Comparison of ENCODE assay signal across 9 mouse cellular contexts in the genomic region with DNA sequence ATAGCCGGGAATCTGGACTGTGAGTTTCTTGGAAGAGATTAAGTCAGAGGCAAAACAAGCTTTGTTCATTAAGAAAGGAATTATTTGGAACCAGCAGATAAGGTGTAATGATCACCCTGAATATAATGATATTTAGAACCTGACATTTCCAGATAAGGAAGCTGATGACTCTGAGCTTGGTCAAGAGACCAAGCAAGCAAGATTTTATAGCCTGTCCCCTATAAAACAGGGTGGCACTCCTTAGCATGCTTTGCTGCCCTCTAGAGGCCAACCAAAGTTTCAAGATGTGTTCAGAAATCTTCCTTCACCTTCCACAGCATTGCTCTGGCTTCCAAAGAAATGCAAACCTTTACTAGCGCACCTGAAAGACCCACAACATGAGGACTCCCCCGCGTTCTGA. TPM values are rescaled to one million over a fixed set of nuclear protein-coding genes. Genes with fewer than 3 reads are reported as not detected.
DNase-seq lines count a peak whose midpoint lies in the region; ATAC-seq and TF ChIP-seq lines count a peak whose summit lies in the region.
"Had no signal": no experiment of that assay in that cellular context is flagged by ENCODE, and none has a peak within 500 bp of the region (broad histone marks: within the 10 kb centered on the region; RNA-seq: fewer than 3 reads in every experiment).

No protein-coding gene starts in this region.

- H3K36me3 ChIP-seq in forebrain, postnatal 0 days (ENCODE audit: insufficient read depth) = no peaks in the 10 kb centered on the region
- H3K36me3 ChIP-seq in kidney, postnatal 0 days (ENCODE audit: insufficient read depth, low read length) = no peaks in the 10 kb centered on the region
- no peaks in the 10 kb centered on the region for H3K36me3 ChIP-seq in limb, embryonic 11.5 days (ENCODE audit: control insufficient read depth, insufficient read depth, low read length)
- H3K36me3 ChIP-seq in thymus, adult 2 months (ENCODE audit: control insufficient read depth, insufficient read depth, low read length) = no peaks in the 10 kb centered on the region
- H3K36me3 ChIP-seq: embryonic facial prominence, embryonic 15.5 days had no signal

- H3K27ac ChIP-seq in forebrain, postnatal 0 days (ENCODE audit: low read depth, low read length) = no peak overlapping the region
- no peak overlapping the region for H3K27ac ChIP-seq in kidney, postnatal 0 days
- H3K27ac ChIP-seq in limb, embryonic 11.5 days (replicated peaks; ENCODE audit: low read depth, low read length) = no peak overlapping the region
- H3K27ac ChIP-seq in thymus, adult 2 months (ENCODE audit: control insufficient read depth, insufficient read depth, low read length) = no peak overlapping the region
- H3K27ac ChIP-seq: embryonic facial prominence, embryonic 15.5 days had no signal

- no peak overlapping the region for H3K4me3 ChIP-seq in forebrain, postnatal 0 days (ENCODE audit: low read depth, low read length)
- no peak overlapping the region for H3K4me3 ChIP-seq in kidney, postnatal 0 days (replicated peaks; ENCODE audit: low read depth, low read length)
- no peak overlapping the region for H3K4me3 ChIP-seq in limb, embryonic 11.5 days (ENCODE audit: low read depth, low read length)
- H3K4me3 ChIP-seq in thymus, adult 2 months (ENCODE audit: control insufficient read depth, insufficient read depth, low read length) = no peak overlapping the region
- H3K4me3 ChIP-seq: embryonic facial prominence, embryonic 15.5 days had no signal

- WGBS in forebrain, postnatal 0 days = 67% methylated on average over 4 of the region's 4 CpGs
- WGBS in kidney, postnatal 0 days = 58% methylated on average over 4 of the region's 4 CpGs
- WGBS in limb, embryonic 11.5 days = 63% methylated on average over 4 of the region's 4 CpGs
- 64% methylated on average over 4 of the region's 4 CpGs for WGBS in thymus, adult 2 months

- no peaks in the 10 kb centered on the region for H3K4me1 ChIP-seq in forebrain, postnatal 0 days (ENCODE audit: insufficient read depth)
- no peaks in the 10 kb centered on the region for H3K4me1 ChIP-seq in kidney, postnatal 0 days (replicated peaks; ENCODE audit: insufficient read depth, low read length)
- no peaks in the 10 kb centered on the region for H3K4me1 ChIP-seq in limb, embryonic 11.5 days (ENCODE audit: control insufficient read depth, insufficient read depth, low read length)
- H3K4me1 ChIP-seq in thymus, adult 2 months (replicated peaks; ENCODE audit: control insufficient read depth, insufficient read depth, low read length) = peaks cover 1% of the 10 kb centered on the region; the same call in 1 of the 2 replicates
- H3K4me1 ChIP-seq: embryonic facial prominence, embryonic 15.5 days had no signal

- H3K9me3 ChIP-seq in forebrain, postnatal 0 days (ENCODE audit: low read length) = no peaks in the 10 kb centered on the region
- no peaks in the 10 kb centered on the region for H3K9me3 ChIP-seq in kidney, postnatal 0 days (replicated peaks; ENCODE audit: low read length)
- no peaks in the 10 kb centered on the region for H3K9me3 ChIP-seq in limb, embryonic 11.5 days (ENCODE audit: control insufficient read depth, low read length)
- H3K9me3 ChIP-seq: embryonic facial prominence, embryonic 15.5 days had no signal

- ATAC-seq in forebrain, postnatal 0 days = peak; percentile 48; the same call in 1 of the 2 replicates
- no peak for ATAC-seq in kidney, postnatal 0 days (replicated peaks; ENCODE audit: low FRiP score, low read depth)
- no peak for ATAC-seq in limb, embryonic 11.5 days (ENCODE audit: insufficient number of reproducible peaks, low FRiP score, low TSS enrichment, low read depth)
- 0 out of 2 replicates have a peak, but pooled peaks have one; percentile 59 for ATAC-seq in monocyte, adult 5-6 weeks (replicated peaks; ENCODE audit: insufficient number of reproducible peaks, low FRiP score, low TSS enrichment, poor library complexity, severe bottlenecking)

- DNase-seq in urinary bladder, adult 18-20 months (ENCODE audit: low spot score in 2 of 2) = peak; percentile 12 to 15
- DNase-seq in urinary bladder, adult 2 months (ENCODE audit: low spot score) = no peak
- peak; percentile 73 for DNase-seq in brain, embryonic 14.5 days (ENCODE audit: low read depth)
- peak; percentile 69 for DNase-seq in forebrain, postnatal 0 days
- DNase-seq in kidney, postnatal 0 days (ENCODE audit: low spot score) = peak; percentile 71
- peak; percentile 27 for DNase-seq in limb, embryonic 11.5 days (ENCODE audit: low spot score)
- peak; percentile 55 for DNase-seq in thymus, adult 2 months

- H3K4me2 ChIP-seq in forebrain, postnatal 0 days (ENCODE audit: low read depth) = no peak overlapping the region
- H3K4me2 ChIP-seq in kidney, postnatal 0 days (ENCODE audit: low read length) = no peak overlapping the region
- H3K4me2 ChIP-seq in limb, embryonic 11.5 days (ENCODE audit: low read depth, severe bottlenecking) = no peak overlapping the region
- H3K4me2 ChIP-seq: embryonic facial prominence, embryonic 15.5 days had no signal

- no peaks in the 10 kb centered on the region for H3K27me3 ChIP-seq in forebrain, postnatal 0 days (ENCODE audit: insufficient read depth, low read length)
- H3K27me3 ChIP-seq in kidney, postnatal 0 days (ENCODE audit: insufficient read depth, low read length) = no peaks in the 10 kb centered on the region
- H3K27me3 ChIP-seq in limb, embryonic 11.5 days (ENCODE audit: control insufficient read depth, insufficient read depth, low read length) = no peaks in the 10 kb centered on the region
- H3K27me3 ChIP-seq in thymus, adult 2 months (ENCODE audit: control insufficient read depth, insufficient read depth, low read length) = no peaks in the 10 kb centered on the region
- H3K27me3 ChIP-seq: embryonic facial prominence, embryonic 15.5 days had no signal

- TF ChIP-seq POLR2A in brain, embryonic 14.5 days (IDR thresholded peaks at IDR 0.05; ENCODE audit: borderline replicate concordance, extremely low read depth, insufficient read depth, insufficient read length, poor library complexity, severe bottlenecking) = no peak
- TF ChIP-seq POLR2A in thymus, adult 2 months (IDR thresholded peaks at IDR 0.05; ENCODE audit: control insufficient read depth, extremely low read depth, insufficient read depth, low read length, poor library complexity) = no peak

- H3K9ac ChIP-seq in forebrain, postnatal 0 days = no peak overlapping the region
- H3K9ac ChIP-seq in kidney, postnatal 0 days (ENCODE audit: low read depth, low read length) = no peak overlapping the region
- H3K9ac ChIP-seq in limb, embryonic 11.5 days (ENCODE audit: low read length) = no peak overlapping the region
- H3K9ac ChIP-seq: embryonic facial prominence, embryonic 15.5 days had no signal

- peak; percentile 73; the same call in 1 of the 2 replicates for TF ChIP-seq CTCF in brain, embryonic 14.5 days (IDR thresholded peaks at IDR 0.05; ENCODE audit: borderline replicate concordance, extremely low read depth, insufficient read depth, insufficient read length)
- peak; percentile 79 for TF ChIP-seq CTCF in forebrain, postnatal 0 days (IDR thresholded peaks at IDR 0.05; ENCODE audit: low read depth)
- peak; percentile 78 for TF ChIP-seq CTCF in kidney, postnatal 0 days (IDR thresholded peaks at IDR 0.05; ENCODE audit: low read depth)
- no peak for TF ChIP-seq CTCF in thymus, adult 2 months (IDR thresholded peaks at IDR 0.05; ENCODE audit: borderline replicate concordance, control insufficient read depth, extremely low read depth, insufficient read depth, low read length, poor library complexity)

RNA-seq across cellular contexts. Expression of gene Khdc1a, which starts 5.2 kb away (rescaled TPM):
- 0.15 TPM in 2 replicates for polyA plus RNA-seq in urinary bladder, adult 2 months (2012; rRNA removed)
- polyA plus RNA-seq in brain, embryonic 14.5 days (2012; rRNA removed) = not detected in 2 replicates
- total RNA-seq in forebrain, postnatal 0 days (2014; rRNA removed) = not detected in 2 replicates
- not detected in 2 replicates for polyA plus RNA-seq in forebrain, postnatal 0 days (2015; fragmentation: Nextera tagmentation; extraction: Ambion mirVana)
- polyA plus RNA-seq in kidney, postnatal 0 days (2015; fragmentation: Nextera tagmentation; extraction: Ambion mirVana) = not detected in 2 replicates
- polyA plus RNA-seq in limb, embryonic 11.5 days (2014; fragmentation: Nextera tagmentation; extraction: Ambion mirVana) = not detected in 2 replicates
- total RNA-seq in monocyte, adult 5-6 weeks (2017) = 19.4 to 73.2 TPM (median 24.2 TPM) in 3 replicates
- polyA plus RNA-seq in thymus, adult 2 months (2012; rRNA removed) = 0.22 and 0.43 TPM in 2 replicates
- polyA plus RNA-seq: embryonic facial prominence, embryonic 15.5 days had no signal

RNA-seq across cellular contexts. Expression of gene Khdc1c, which starts 23.9 kb away (rescaled TPM):
- polyA plus RNA-seq in urinary bladder, adult 2 months (2012; rRNA removed) = 0.03 and 0.04 TPM in 2 replicates
- not detected in 2 replicates for polyA plus RNA-seq in brain, embryonic 14.5 days (2012; rRNA removed)
- not detected in 2 replicates for total RNA-seq in forebrain, postnatal 0 days (2014; rRNA removed)
- polyA plus RNA-seq in forebrain, postnatal 0 days (2015; fragmentation: Nextera tagmentation; extraction: Ambion mirVana) = not detected in 2 replicates
- polyA plus RNA-seq in kidney, postnatal 0 days (2015; fragmentation: Nextera tagmentation; extraction: Ambion mirVana) = not detected in 2 replicates
- polyA plus RNA-seq in limb, embryonic 11.5 days (2014; fragmentation: Nextera tagmentation; extraction: Ambion mirVana) = not detected in 2 replicates
- 18.1 to 24.5 TPM (median 18.3 TPM) in 3 replicates for total RNA-seq in monocyte, adult 5-6 weeks (2017)
- polyA plus RNA-seq in thymus, adult 2 months (2012; rRNA removed) = 0.09 TPM in 1 of 2 replicates, not detected in the other
- polyA plus RNA-seq: embryonic facial prominence, embryonic 15.5 days had no signal

RNA-seq across cellular contexts. Expression of gene Khdc1b, which starts 39.1 kb away (rescaled TPM):
- not detected in 2 replicates for polyA plus RNA-seq in urinary bladder, adult 2 months (2012; rRNA removed)
- polyA plus RNA-seq in brain, embryonic 14.5 days (2012; rRNA removed) = not detected in 2 replicates
- not detected in 2 replicates for total RNA-seq in forebrain, postnatal 0 days (2014; rRNA removed)
- polyA plus RNA-seq in forebrain, postnatal 0 days (2015; fragmentation: Nextera tagmentation; extraction: Ambion mirVana) = 0.06 TPM in 1 of 2 replicates, not detected in the other
- polyA plus RNA-seq in kidney, postnatal 0 days (2015; fragmentation: Nextera tagmentation; extraction: Ambion mirVana) = 0.07 TPM in 1 of 2 replicates, not detected in the other
- polyA plus RNA-seq in limb, embryonic 11.5 days (2014; fragmentation: Nextera tagmentation; extraction: Ambion mirVana) = not detected in 2 replicates
- total RNA-seq in monocyte, adult 5-6 weeks (2017) = 2.9 to 19.1 TPM (median 3.9 TPM) in 3 replicates
- 0.07 TPM in 1 of 2 replicates, not detected in the other for polyA plus RNA-seq in thymus, adult 2 months (2012; rRNA removed)

Comparison
In these comparisons a context has a peak if more than half of its experiments do, and no peak if none do; other contexts are left out.
1. ATAC-seq: peak in forebrain, postnatal 0 days (single experiment) and monocyte, adult 5-6 weeks (single experiment); none in kidney, postnatal 0 days (single experiment) and limb, embryonic 11.5 days (single experiment).